Mouse (Mus musculus) heart, adult 2 months (tissue): ENCODE data around the gene Cep55.

Source experiments
- CTCF ChIP-seq: fragments of 200-600 bp; IDR thresholded peaks from 2 replicates; pipeline ENCODE4 v1.8.1; 2022; ENCODE audit warnings: antibody characterized with exemption, mild to moderate bottlenecking, moderate library complexity
- EP300 ChIP-seq: fragments of 200-500 bp; IDR thresholded peaks from 2 replicates; pipeline ENCODE4 v1.6.1; 2011; ENCODE audit warnings: low read depth, low read length, control low read depth; ENCODE audit not compliant: insufficient read depth
- POLR2A ChIP-seq: fragments of 200-500 bp; IDR thresholded peaks from 2 replicates; pipeline ENCODE4 v1.6.1; 2011; ENCODE audit warnings: mild to moderate bottlenecking, low read depth, low read length, control low read depth; ENCODE audit not compliant: insufficient read depth

DNA sequence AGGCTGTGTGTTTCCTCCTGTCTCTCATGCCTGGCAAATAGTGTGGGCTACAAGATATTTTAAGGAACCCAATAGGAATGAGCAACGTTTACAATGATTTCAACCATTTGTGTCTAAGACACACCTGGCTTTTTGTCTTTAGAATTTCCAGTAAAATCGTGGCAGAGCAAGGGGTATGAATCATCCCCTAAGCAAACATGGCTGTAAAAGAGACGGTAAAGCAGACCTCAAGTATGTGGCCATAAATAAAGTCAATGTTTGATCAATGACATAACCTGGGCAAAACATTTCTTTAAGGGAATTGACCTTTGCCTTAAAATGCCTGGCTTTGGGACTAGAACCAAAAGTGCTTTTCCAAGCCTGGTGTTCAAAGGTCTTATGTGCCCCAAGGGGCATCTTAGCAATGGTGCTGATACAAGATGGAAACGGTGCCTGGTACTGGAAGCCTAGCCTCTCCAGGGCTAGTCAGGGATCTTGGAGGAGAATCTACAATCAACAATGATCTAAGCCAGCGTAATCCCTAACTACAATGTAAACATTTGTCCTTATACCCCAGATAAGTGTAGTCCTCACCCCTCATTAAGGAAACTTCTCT is 28.2 kb downstream of the Cep55 start:
- TF ChIP-seq CTCF (no peak), POLR2A (no peak), EP300 (no peak)
